Mouse (Mus musculus) midbrain, embryonic 12.5 days (tissue): ENCODE measurements around the gene Adam8. TPM values are rescaled to one million over a fixed set of nuclear protein-coding genes. Genes with fewer than 3 reads are reported as not detected.

Experiments used
- ATAC-seq: fragments of 200-750 bp; cut with Nextera tagmentation; 2 replicates; pipeline ENCODE4 v1.8.0; 2017; ENCODE audit warnings: low read depth, moderate TSS enrichment, moderate library complexity; ENCODE audit not compliant: low FRiP score
- H3K27ac ChIP-seq: fragments of 300-500 bp; sonication (generic); replicated peaks from 2 replicates; pipeline ENCODE4 v1.5.1; 2016; ENCODE audit warnings: mild to moderate bottlenecking
- H3K27me3 ChIP-seq: fragments of 300-500 bp; sonication (generic); 2 replicates; pipeline ENCODE4 v1.6.1; 2016; ENCODE audit warnings: mild to moderate bottlenecking
- H3K36me3 ChIP-seq: fragments of 300-500 bp; sonication (generic); 2 replicates; pipeline ENCODE4 v1.6.1; 2016
- H3K4me1 ChIP-seq: fragments of 300-500 bp; sonication (generic); 2 replicates; pipeline ENCODE4 v1.6.1; 2016
- H3K4me2 ChIP-seq: fragments of 300-500 bp; sonication (generic); replicated peaks from 2 replicates; pipeline ENCODE4 v1.6.1; 2016; ENCODE audit warnings: mild to moderate bottlenecking, moderate library complexity
- H3K4me3 ChIP-seq: fragments of 300-500 bp; sonication (generic); 2 replicates; pipeline ENCODE4 v1.5.1; 2016; ENCODE audit warnings: mild to moderate bottlenecking
- H3K9ac ChIP-seq: fragments of 300-500 bp; sonication (generic); replicated peaks from 2 replicates; pipeline ENCODE4 v1.6.1; 2016; ENCODE audit warnings: mild to moderate bottlenecking, moderate library complexity
- H3K9me3 ChIP-seq: fragments of 300-500 bp; sonication (generic); 2 replicates; pipeline ENCODE4 v1.6.1; 2016; ENCODE audit warnings: mild to moderate bottlenecking
- WGBS: fragments of 180-500 bp; shearing (Covaris S2); methylation state at CpG from one replicate; pipeline ENCODE4 v1.1.7; 2016; 5-methylcytosine and 5-hydroxymethylcytosine counted together
- polyA plus RNA-seq: library from polyadenylated mRNA; unstranded; fragments of >200 nt; fragmentation: Nextera tagmentation; extraction: Ambion mirVana; gene quantifications from 2 replicates; pipeline ENCODE4 v1.2.1, GENCODE M21; 2016

The Adam8 gene
- polyA plus RNA-seq, 1 experiment from 2014 or later = 3.9 TPM

GRCm38 (mm10) chr7:139975471-139975870 lies 16.9 kb downstream of the Adam8 start:
- Histone ChIP-seq H3K4me1 (peaks cover 13% of the 10 kb centered on the region), H3K4me3 (no peak overlapping the region), H3K9me3 (no peaks in the 10 kb centered on the region), H3K9ac (no peak overlapping the region), H3K27ac (no peak overlapping the region), H3K36me3 (no peaks in the 10 kb centered on the region), H3K4me2 (no peak overlapping the region), H3K27me3 (peaks cover 57% of the 10 kb centered on the region)
- WGBS = 51% methylated on average over 5 of the region's 5 CpGs
- ATAC-seq = no peak

GRCm38 (mm10) chr7:139974307-139974706 lies 18.1 kb downstream of the Adam8 start:
- Histone ChIP-seq H3K4me1 (peaks cover 12% of the 10 kb centered on the region), H3K9ac (no peak overlapping the region), H3K27me3 (peaks cover 58% of the 10 kb centered on the region), H3K4me2 (no peak overlapping the region), H3K9me3 (no peaks in the 10 kb centered on the region), H3K4me3 (no peak overlapping the region), H3K36me3 (no peaks in the 10 kb centered on the region), H3K27ac (no peak overlapping the region)
- WGBS = 89% methylated on average over 10 of the region's 10 CpGs
- no peak for ATAC-seq

GRCm38 (mm10) chr7:139972923-139973331 lies 19.4 kb downstream of the Adam8 start:
- ATAC-seq = no peak
- Histone ChIP-seq H3K27me3 (peaks cover 67% of the 10 kb centered on the region), H3K9me3 (no peaks in the 10 kb centered on the region), H3K36me3 (no peaks in the 10 kb centered on the region), H3K9ac (no peak overlapping the region), H3K4me2 (no peak overlapping the region), H3K27ac (no peak overlapping the region), H3K4me1 (peaks cover 2% of the 10 kb centered on the region; the same call in 1 of the 2 replicates), H3K4me3 (no peak overlapping the region)

- no peaks in the 10 kb centered on the region for H3K9me3 ChIP-seq
- no peak overlapping the region for H3K4me3 ChIP-seq
- no peak overlapping the region for H3K4me2 ChIP-seq
- H3K4me1 ChIP-seq = no peaks in the 10 kb centered on the region
- 73% methylated on average over 6 of the region's 6 CpGs for WGBS
- H3K27ac ChIP-seq = no peak overlapping the region
- ATAC-seq = no peak
- no peaks in the 10 kb centered on the region for H3K36me3 ChIP-seq
- H3K27me3 ChIP-seq = peaks cover 68% of the 10 kb centered on the region
- no peak overlapping the region for H3K9ac ChIP-seq
Measured at GRCm38 (mm10) chr7:139971436-139971835, 20.9 kb downstream of the Adam8 start.

GRCm38 (mm10) chr7:139970979-139971378 lies 21.4 kb downstream of the Adam8 start:
- no peak overlapping the region for H3K27ac ChIP-seq
- H3K36me3 ChIP-seq = no peaks in the 10 kb centered on the region
- H3K4me1 ChIP-seq = no peaks in the 10 kb centered on the region
- no peaks in the 10 kb centered on the region for H3K9me3 ChIP-seq
- H3K27me3 ChIP-seq = peaks cover 66% of the 10 kb centered on the region
- ATAC-seq = no peak
- no peak overlapping the region for H3K4me2 ChIP-seq
- H3K4me3 ChIP-seq = no peak overlapping the region
- no peak overlapping the region for H3K9ac ChIP-seq
- 78% methylated on average over 5 of the region's 5 CpGs for WGBS

GRCm38 (mm10) chr7:139970216-139970919 lies 22.0 kb downstream of the Adam8 start:
- 0 out of 2 replicates have a peak, but pooled peaks have one; percentile 20 for ATAC-seq

GRCm38 (mm10) chr7:139969348-139970130 lies 22.8 kb downstream of the Adam8 start:
- no peaks in the 10 kb centered on the region for H3K9me3 ChIP-seq
- no peak overlapping the region for H3K4me2 ChIP-seq
- no peak overlapping the region for H3K9ac ChIP-seq
- no peaks in the 10 kb centered on the region for H3K4me1 ChIP-seq
- H3K27me3 ChIP-seq = peaks cover 71% of the 10 kb centered on the region
- H3K4me3 ChIP-seq = no peak overlapping the region
- ATAC-seq = peak; percentile 24; the same call in 1 of the 2 replicates
- WGBS = 33% methylated on average over 10 of the region's 10 CpGs
- no peak overlapping the region for H3K27ac ChIP-seq
- H3K36me3 ChIP-seq = no peaks in the 10 kb centered on the region

More at GRCm38 (mm10) chr7:139970216-139970919, 22.0 kb downstream of the Adam8 start:
- Histone ChIP-seq H3K4me2 (no peak overlapping the region), H3K9ac (no peak overlapping the region), H3K27ac (no peak overlapping the region), H3K4me1 (no peaks in the 10 kb centered on the region), H3K9me3 (no peaks in the 10 kb centered on the region), H3K4me3 (no peak overlapping the region), H3K27me3 (peaks cover 68% of the 10 kb centered on the region), H3K36me3 (no peaks in the 10 kb centered on the region)
- 84% methylated on average over 10 of the region's 10 CpGs for WGBS

GRCm38 (mm10) chr7:139968428-139968827 lies 23.9 kb downstream of the Adam8 start:
- H3K9ac ChIP-seq = no peak overlapping the region
- no peak overlapping the region for H3K27ac ChIP-seq
- ATAC-seq = no peak
- peaks cover 71% of the 10 kb centered on the region for H3K27me3 ChIP-seq
- H3K36me3 ChIP-seq = no peaks in the 10 kb centered on the region
- H3K4me3 ChIP-seq = no peak overlapping the region
- no peaks in the 10 kb centered on the region for H3K9me3 ChIP-seq
- WGBS = 46% methylated on average over 5 of the region's 5 CpGs
- no peaks in the 10 kb centered on the region for H3K4me1 ChIP-seq
- no peak overlapping the region for H3K4me2 ChIP-seq

- Histone ChIP-seq H3K9ac (no peak overlapping the region), H3K9me3 (no peaks in the 10 kb centered on the region), H3K27me3 (peaks cover 64% of the 10 kb centered on the region), H3K36me3 (no peaks in the 10 kb centered on the region), H3K4me2 (no peak overlapping the region), H3K4me3 (no peak overlapping the region), H3K27ac (no peak overlapping the region), H3K4me1 (no peaks in the 10 kb centered on the region)
- ATAC-seq = no peak
- WGBS = 9% methylated on average over 4 of the region's 4 CpGs
Measured at GRCm38 (mm10) chr7:139967175-139967574, 25.2 kb downstream of the Adam8 start.

GRCm38 (mm10) chr7:139963814-139964213 lies 28.5 kb downstream of the Adam8 start:
- Histone ChIP-seq H3K4me1 (no peaks in the 10 kb centered on the region), H3K27me3 (peaks cover 57% of the 10 kb centered on the region), H3K9ac (no peak overlapping the region), H3K4me2 (no peak overlapping the region), H3K9me3 (no peaks in the 10 kb centered on the region), H3K4me3 (no peak overlapping the region), H3K27ac (no peak overlapping the region), H3K36me3 (no peaks in the 10 kb centered on the region)
- WGBS = 59% methylated on average over 4 of the region's 4 CpGs
- no peak for ATAC-seq

- ATAC-seq = no peak
- H3K27me3 ChIP-seq = peaks cover 60% of the 10 kb centered on the region
- no peaks in the 10 kb centered on the region for H3K4me1 ChIP-seq
- no peaks in the 10 kb centered on the region for H3K36me3 ChIP-seq
- no peak overlapping the region for H3K4me3 ChIP-seq
- 87% methylated on average over 10 of the region's 10 CpGs for whole genome bisulfite sequencing
- no peak overlapping the region for H3K9ac ChIP-seq
- no peaks in the 10 kb centered on the region for H3K9me3 ChIP-seq
- H3K27ac ChIP-seq = no peak overlapping the region
- H3K4me2 ChIP-seq = no peak overlapping the region
Measured at GRCm38 (mm10) chr7:139961141-139961540, 31.2 kb downstream of the Adam8 start.

- ATAC-seq = no peak
- Histone ChIP-seq H3K36me3 (no peaks in the 10 kb centered on the region), H3K4me1 (no peaks in the 10 kb centered on the region), H3K9ac (no peak overlapping the region), H3K9me3 (no peaks in the 10 kb centered on the region), H3K4me2 (no peak overlapping the region), H3K4me3 (no peak overlapping the region), H3K27ac (no peak overlapping the region), H3K27me3 (peaks cover 59% of the 10 kb centered on the region)
- 40% methylated on average over 11 of the region's 11 CpGs for WGBS
Measured at GRCm38 (mm10) chr7:139957958-139958357, 34.4 kb downstream of the Adam8 start.
